Mouse (Mus musculus) retina, postnatal 1 day (tissue): ENCODE measurements around the gene Adgrf5.
"Not testable (repeated sequence)": the region's sequence is repeated elsewhere in the genome, so short reads cannot be mapped to it uniquely, and the experiment has no call there.

ENCODE experiments used
- DNase-seq: peaks from one replicate; pipeline ENCODE4 v3.0.0-alpha.2; 2012

The Adgrf5 gene

GRCm38 (mm10) chr17:43359826-43360619 lies at the start of gene Adgrf5:
TSS of gene Adgrf5 (plus strand) at chr17:43360451.
- DNase-seq = no peak

GRCm38 (mm10) chr17:43325986-43326671 lies 34.1 kb upstream of the Adgrf5 start:
- DNase-seq = peak; percentile 26

- DNase-seq = peak; percentile 92
Measured at GRCm38 (mm10) chr17:43326726-43327700, 33.2 kb upstream of the Adgrf5 start.

DNA sequence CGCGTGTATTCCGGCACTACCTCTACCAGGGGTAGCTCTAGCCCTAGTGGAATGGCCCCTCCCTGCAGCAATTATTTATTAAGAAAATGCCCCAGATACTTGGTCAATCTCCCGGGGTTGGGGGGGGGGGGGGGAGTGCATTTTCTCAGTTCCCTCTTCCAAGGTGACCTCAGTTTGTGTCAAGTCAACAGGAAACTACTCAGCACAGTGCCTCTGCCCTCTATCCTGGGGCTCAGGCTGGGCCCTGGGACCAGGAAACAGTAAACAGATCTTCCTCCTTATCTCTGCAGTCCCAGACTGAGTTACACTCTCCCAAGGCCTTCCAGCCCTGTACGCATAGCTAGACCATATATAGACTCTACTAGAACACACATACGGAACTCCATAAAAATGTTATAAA lies 32.4 kb upstream of the Adgrf5 start:
- DNase-seq = no peak

DNA sequence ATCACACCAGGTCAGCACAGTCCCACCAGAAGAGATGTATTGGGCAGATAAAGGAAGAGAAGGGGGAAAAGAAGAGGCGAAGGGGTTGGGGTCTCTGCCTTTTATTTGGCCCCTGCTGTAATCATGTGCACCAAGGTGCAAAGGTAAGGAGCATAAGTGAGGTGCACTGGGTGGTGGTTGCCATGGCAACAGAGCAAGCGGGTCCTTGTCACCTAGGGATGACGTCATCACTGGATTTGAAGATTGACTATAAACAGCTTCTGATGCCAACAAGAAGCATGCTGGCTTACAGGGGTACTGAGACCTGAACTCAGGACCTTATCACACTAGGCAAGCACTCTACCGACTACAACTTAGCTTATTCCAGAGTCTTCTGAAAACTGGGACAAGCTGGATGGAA lies 31.0 kb upstream of the Adgrf5 start:
- DNase-seq = no peak

DNA sequence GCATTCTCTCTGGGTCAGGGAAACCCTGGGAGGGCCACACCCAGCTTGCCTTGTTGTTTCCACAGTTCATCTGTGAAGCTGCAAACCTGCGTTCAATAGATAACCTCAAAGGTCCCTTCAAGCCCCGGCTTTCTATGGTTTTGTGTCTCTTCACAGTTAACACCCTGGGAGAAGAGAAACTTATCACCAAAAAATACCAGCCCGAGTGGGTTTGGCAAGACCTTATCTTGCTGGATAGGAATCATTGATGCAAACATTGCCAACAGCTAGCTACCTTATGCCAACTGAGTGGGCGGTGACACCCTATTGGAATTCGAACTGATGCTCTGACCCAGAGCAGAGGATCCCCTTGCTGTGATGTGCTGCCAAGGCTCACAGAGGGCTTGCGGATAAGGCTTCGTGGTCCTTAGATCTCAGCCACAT lies 30.5 kb upstream of the Adgrf5 start:
- no peak for DNase-seq

DNA sequence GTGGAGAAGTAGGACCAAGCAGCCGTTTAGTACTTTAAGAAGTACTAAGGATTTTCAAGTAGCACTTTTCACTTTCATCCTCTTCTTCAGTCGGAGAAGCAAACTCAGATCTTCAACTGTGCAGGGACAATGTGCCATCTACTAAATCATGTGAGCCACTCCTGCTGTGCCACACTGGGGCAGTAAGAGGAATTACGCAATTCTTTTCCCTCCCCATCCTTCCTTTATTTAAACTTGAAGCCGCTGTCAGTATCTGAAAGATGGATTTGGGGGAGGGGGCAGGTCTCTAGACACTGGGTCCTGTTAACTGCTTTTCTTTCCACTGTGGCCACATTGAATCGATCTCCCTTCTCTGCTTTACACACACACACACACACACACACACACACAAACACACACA lies 27.6 kb upstream of the Adgrf5 start:
- no peak for DNase-seq

DNA sequence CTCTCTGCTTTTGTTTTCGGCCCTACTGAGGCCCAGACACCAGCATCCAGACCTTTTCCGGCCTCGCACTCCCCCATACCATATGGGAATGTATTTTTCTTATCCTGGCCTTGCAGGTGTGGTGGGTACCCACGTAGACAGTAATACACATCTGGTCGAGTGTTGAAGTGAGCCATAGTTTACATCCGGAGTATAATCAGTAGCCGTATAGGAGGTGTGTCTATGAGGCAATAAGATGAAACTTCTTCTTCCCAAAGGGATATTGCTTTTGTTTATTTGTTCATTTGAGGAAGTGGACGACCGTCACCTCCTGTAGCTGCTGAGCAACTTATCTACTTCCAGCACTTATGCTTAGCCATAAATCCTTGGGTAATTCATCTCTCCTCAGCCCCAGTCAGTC lies 26.2 kb upstream of the Adgrf5 start:
- no peak for DNase-seq

- DNase-seq = no peak
Measured at GRCm38 (mm10) chr17:43337643-43338042, 22.6 kb upstream of the Adgrf5 start.

- DNase-seq = no peak
Measured at GRCm38 (mm10) chr17:43338279-43338678, 22.0 kb upstream of the Adgrf5 start.

DNA sequence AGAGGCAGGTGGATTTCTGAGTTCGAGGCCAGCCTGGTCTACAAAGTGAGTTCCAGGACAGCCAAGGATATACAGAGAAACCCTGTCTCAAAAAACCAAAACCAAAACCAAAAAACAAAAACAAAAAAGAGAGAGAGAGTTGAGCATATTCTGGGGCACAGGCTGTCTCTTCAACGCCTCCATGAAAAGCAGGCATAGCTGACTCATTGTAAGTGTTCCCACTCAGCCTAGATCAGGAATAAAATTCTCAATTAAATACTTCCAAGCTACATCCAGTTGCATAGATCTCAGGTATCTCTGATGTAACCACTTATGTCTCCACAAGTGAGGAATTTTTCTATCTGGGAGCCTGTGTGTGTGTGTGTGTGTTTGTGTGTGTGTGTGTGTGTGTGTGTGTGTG lies 13.8 kb upstream of the Adgrf5 start:
- not testable (repeated sequence) for DNase-seq

DNA sequence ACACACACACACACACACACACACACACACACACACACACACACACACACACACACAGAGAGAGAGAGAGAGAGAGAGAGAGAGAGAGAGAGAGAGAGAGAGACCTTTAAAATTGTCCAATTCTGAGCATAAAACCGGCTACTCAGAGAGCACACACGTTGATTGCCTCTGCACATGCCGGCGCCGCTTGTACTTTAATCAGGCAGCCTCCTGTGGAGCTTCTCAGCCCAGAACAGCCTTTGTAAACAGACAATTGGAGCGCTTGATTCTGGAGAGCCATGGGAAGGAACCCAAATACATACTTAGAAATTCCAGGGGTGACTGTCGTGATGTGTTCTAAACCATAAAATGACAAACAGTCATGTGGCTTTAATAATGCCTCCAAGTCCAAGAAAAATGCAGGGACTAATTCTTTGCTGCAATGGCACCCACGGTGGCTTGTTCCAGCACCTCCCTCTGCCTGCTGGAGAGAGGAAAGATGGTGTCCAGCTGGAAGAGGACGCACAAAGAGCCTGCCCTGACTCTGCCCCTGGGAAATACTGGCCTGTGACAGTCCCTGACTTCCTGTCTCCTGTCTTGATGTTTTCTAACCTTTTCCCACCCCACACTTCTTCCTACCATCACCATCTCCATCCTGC lies 2.2 kb upstream of the Adgrf5 start:
- DNase-seq = peak; percentile 45

DNA sequence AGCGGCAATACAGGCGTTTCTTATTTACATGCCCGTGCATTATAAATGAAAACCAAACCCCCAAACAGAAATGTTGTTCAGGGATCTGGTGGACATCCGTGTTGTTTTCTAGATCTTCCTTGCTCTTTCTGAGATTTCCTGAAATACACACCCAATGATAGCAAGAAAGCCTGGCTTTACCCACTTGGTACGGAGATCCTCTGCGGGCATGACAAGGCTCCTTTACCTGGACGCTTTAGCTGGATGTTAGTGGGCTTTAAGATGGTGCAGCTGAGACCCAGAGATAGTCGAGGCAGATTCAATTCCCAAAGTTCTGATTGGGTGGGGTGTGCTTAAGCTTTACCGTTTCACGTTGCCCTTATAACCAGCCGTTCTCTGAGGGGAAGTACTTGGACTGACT lies 770 bp downstream of the Adgrf5 start:
- no peak for DNase-seq

DNA sequence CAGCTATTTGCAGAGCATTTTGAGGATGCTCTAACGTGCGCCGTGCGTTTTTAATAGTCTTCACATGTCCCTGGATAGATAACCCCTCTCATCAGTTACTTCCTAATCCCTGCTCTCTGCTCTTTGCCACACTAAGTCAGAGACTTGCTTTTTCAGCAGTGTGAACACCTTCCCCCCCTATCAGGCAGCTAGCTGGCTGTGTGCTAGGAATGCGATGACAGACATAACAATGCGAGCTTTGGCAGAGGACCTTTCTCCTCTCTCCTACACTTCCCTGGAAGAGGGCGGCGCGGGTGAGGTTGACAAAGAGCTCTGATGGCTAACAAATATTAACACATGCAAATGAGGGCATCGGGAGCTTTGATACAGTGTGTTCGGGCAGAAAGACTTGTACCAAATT lies 2.1 kb downstream of the Adgrf5 start:
- no peak for DNase-seq

DNA sequence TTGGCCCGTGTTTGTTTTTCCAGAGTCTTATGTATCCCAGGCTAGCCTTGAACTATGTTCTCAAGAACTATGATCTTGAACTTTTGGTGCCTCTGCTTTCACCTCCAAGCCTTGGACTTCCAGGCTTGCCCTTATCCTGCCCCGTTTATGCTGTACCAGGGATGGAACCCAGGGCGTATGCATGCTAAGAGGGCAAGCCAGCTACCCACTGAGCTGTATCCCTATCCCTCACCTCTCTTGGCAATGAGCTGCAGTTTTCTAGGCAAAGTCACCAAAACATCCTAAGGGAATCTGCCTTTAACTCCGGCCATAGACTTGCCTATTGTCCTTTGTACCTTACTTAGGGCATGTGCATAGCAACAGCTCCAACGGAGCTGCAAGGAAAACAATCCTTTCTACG lies 2.6 kb downstream of the Adgrf5 start:
- DNase-seq = no peak

GRCm38 (mm10) chr17:43363921-43364320 lies 3.7 kb downstream of the Adgrf5 start:
- DNase-seq = no peak

DNA sequence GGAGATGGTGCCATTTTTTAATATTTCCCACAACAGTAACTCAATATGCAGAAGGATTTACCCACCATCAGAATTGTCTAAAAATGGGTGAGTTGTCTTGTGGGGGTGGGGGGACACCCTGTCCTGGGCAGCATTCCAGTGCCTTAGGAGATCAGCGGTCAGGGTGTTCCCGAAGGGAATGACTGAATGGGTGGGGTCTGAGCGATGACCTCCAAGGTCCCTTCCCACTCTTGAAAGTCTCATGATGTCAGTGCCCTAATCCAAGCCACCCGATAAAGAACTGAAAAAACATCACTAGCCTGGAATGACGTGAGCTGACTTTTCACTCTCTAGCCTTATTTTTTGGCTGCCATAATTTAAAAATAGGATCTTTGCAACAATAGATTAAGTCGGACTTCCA lies 5.0 kb downstream of the Adgrf5 start:
- no peak for DNase-seq

DNA sequence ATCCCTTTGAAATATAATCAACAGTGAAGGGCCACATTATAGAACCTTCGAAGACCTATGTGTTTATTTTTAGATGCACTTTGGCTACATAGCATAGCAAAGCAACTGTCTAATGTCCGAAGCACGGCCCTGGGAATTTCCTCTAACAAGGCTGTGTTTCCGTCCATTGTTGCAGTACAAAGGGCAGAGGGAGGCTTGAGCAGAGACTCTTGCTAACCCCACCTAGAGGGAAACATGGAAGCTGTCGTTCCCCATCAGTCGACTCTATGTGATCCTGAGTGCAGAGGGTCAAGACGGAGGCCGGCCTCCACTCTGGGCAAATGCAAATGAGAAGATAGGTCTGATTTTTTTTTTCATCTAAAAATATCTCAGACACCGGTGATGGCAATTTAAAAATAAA lies 6.2 kb downstream of the Adgrf5 start:
- DNase-seq = peak; percentile 8

- DNase-seq = no peak
Measured at GRCm38 (mm10) chr17:43368171-43368576, 7.9 kb downstream of the Adgrf5 start.

DNA sequence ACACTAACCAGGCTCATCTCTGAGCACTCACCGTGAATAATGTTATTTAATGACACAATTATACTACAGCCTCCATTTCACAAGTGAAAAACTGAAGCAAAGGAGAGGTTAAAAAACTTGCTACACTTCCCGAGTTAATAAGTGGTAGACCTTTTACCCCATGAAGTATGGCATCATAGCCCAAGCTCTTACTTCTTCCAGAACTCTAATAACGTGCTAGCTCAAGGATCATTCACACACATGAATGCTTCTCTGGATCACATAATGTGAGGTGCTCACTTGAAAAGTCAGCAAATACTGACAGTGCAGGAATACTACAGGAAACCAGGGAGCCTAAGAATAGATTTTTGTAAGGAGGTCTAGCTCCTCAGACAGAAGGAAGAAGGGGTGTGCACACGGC lies 12.4 kb downstream of the Adgrf5 start:
- DNase-seq = no peak

GRCm38 (mm10) chr17:43374020-43374419 lies 13.8 kb downstream of the Adgrf5 start:
- no peak for DNase-seq

DNA sequence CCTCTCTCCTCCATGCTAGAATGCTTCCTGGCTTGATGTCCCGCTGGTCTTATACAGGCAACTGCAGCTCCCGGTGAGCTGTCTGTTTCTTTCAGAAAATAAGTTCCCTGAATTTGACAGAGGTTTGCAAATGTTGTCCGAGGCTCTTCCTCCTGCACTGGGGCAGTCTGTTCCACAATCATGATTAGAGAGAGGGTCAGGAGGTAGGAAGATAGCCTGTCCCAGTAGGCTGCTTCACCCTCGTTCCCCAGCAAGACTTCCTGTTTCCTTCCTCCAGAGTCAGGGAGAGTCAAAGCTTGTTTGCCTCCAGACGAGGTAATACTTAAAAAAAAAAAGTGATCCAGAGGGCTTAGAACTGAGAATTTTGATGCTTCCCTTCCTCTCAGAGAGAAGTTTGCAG lies 16.3 kb downstream of the Adgrf5 start:
- no peak for DNase-seq

DNA sequence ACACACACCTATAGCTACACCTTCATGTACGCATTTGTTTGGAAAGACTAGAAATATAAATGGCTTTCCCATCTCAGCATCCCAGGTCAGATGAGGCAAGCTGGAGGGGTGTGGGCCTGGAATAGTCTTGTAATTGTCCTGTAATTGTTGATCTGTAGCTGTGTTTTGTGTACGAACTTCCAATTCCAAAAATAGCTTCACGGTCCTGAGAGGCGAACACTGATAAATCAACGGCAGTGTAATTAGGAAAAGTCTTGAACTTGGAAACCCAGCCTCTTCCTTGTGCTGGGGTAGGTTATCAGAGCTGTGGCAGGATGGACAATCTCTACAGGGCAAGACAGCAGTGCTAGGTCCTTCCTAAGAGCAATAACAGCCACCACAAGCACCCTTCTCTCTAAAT lies 18.5 kb downstream of the Adgrf5 start:
- DNase-seq = no peak
